Mouse (Mus musculus) embryonic facial prominence, embryonic 13.5 days (tissue): ENCODE data around the gene Tspan9. TPM values are rescaled to one million over a fixed set of nuclear protein-coding genes. Genes with fewer than 3 reads are reported as not detected.

Experiments used
- ATAC-seq: fragments of 200-750 bp; cut with Nextera tagmentation; 2 replicates; pipeline ENCODE4 v1.8.0; 2017; ENCODE audit warnings: low read depth; ENCODE audit not compliant: insufficient number of reproducible peaks, insufficient read depth, low FRiP score, low TSS enrichment
- H3K27ac ChIP-seq: fragments of 300-500 bp; sonication (generic); 2 replicates; pipeline ENCODE4 v1.5.1; 2015; ENCODE audit warnings: moderate library complexity, mild to moderate bottlenecking, inconsistent platforms
- H3K27me3 ChIP-seq: fragments of 300-500 bp; sonication (generic); 2 replicates; pipeline ENCODE4 v1.6.1; 2015; ENCODE audit warnings: mild to moderate bottlenecking, inconsistent platforms
- H3K36me3 ChIP-seq: fragments of 300-500 bp; sonication (generic); 2 replicates; pipeline ENCODE4 v1.6.1; 2015; ENCODE audit warnings: mild to moderate bottlenecking, inconsistent platforms
- H3K4me1 ChIP-seq: fragments of 300-500 bp; sonication (generic); 2 replicates; pipeline ENCODE4 v1.6.1; 2015; ENCODE audit warnings: inconsistent platforms
- H3K4me2 ChIP-seq: fragments of 300-500 bp; sonication (generic); 2 replicates; pipeline ENCODE4 v1.6.1; 2015; ENCODE audit warnings: moderate library complexity, mild to moderate bottlenecking, inconsistent platforms
- H3K4me3 ChIP-seq: fragments of 300-500 bp; sonication (generic); 2 replicates; pipeline ENCODE4 v1.5.1; 2015; ENCODE audit warnings: mild to moderate bottlenecking, inconsistent platforms
- H3K9ac ChIP-seq: fragments of 300-500 bp; sonication (generic); 2 replicates; pipeline ENCODE4 v1.6.1; 2015; ENCODE audit warnings: mild to moderate bottlenecking, inconsistent platforms
- H3K9me3 ChIP-seq: fragments of 300-500 bp; sonication (generic); 2 replicates; pipeline ENCODE4 v1.6.1; 2016; ENCODE audit warnings: inconsistent platforms
- WGBS: fragments of 180-500 bp; shearing (Covaris S2); methylation state at CpG from one replicate; pipeline ENCODE4 v1.1.7; 2015; ENCODE audit warnings: mixed read lengths; 5-methylcytosine and 5-hydroxymethylcytosine counted together
- polyA plus RNA-seq: library from polyadenylated mRNA; unstranded; fragments of >200 nt; fragmentation: Nextera tagmentation; extraction: Ambion mirVana; gene quantifications from 2 replicates; pipeline ENCODE4 v1.2.1, GENCODE M21; 2015

Tspan9 gene
- polyA plus RNA-seq, 1 experiment from 2014 or later = 116 TPM

DNA sequence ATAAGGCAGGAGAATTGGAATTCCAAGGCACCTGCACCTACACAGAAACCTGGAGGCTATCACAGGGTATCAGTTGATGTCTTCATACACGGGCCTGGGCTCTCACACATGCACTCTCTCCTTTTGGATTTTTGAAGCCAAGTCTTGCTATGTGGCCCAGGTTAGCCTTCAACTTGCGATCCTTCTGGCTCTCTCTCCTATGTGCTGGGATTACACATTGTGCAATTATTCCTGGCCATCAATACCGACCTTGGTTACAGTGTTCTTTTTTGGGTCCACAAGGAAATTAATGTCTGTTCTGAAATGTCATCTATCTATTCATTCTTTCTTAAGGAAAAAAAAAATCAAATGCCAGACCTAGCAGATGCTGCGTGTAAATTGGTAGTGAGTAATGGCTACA, 13.1 kb upstream of the Tspan9 start:
- Histone ChIP-seq H3K4me1 (peaks cover 11% of the 10 kb centered on the region; the same call in 1 of the 2 replicates), H3K9ac (no peak overlapping the region), H3K27ac (no peak overlapping the region), H3K27me3 (no peaks in the 10 kb centered on the region), H3K4me3 (no peak overlapping the region), H3K36me3 (no peaks in the 10 kb centered on the region), H3K9me3 (no peaks in the 10 kb centered on the region), H3K4me2 (no peak overlapping the region)
- ATAC-seq = no peak
- WGBS = 78% methylated on average over 4 of the region's 4 CpGs

DNA sequence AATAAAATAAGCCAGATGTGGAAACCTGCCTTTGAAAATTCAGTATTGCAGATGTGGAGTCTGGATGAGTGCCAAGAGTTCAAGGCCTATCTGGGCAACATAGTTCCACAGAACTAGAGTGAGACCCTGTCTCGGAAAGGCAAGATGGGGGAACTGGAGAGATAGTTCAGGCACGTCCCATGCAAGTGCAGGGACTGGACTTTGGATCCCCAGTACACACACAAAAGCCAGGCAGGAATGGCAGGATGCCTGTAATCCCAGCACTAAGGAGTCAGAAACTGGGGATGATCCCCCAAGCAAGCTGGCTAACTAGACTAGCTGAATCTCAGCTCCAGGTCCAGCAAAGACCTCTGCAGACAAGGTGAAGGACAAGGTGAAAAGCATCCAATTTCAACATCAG, 12.5 kb upstream of the Tspan9 start:
- 41% methylated on average over 2 of the region's 2 CpGs for WGBS
- no peaks in the 10 kb centered on the region for H3K9me3 ChIP-seq
- no peaks in the 10 kb centered on the region for H3K36me3 ChIP-seq
- no peak overlapping the region for H3K4me3 ChIP-seq
- H3K4me1 ChIP-seq = peaks cover 11% of the 10 kb centered on the region; the same call in 1 of the 2 replicates
- no peak overlapping the region for H3K9ac ChIP-seq
- H3K4me2 ChIP-seq = no peak overlapping the region
- no peak overlapping the region for H3K27ac ChIP-seq
- no peaks in the 10 kb centered on the region for H3K27me3 ChIP-seq
- no peak for ATAC-seq

DNA sequence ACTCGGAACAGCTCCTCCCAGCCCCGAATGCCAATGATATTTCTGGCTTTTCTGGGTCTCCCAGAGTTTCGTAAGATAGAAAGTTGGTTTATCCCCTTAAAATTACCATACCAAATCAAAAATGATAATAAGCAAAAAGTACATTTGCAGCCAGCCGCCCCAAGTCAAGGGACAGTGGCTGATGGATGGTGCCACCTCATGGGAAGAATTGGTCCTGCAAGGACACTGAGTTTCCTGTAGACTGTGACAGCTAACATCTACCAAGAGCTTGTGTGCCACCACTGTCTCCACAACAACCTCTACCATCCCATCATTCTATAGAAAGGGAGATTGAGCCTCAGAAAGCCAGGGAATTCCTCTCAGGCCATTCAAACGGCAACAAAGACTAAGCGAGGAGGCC, 2.4 kb upstream of the Tspan9 start:
- Histone ChIP-seq H3K4me2 (no peak overlapping the region), H3K9ac (no peak overlapping the region), H3K27me3 (peaks cover 8% of the 10 kb centered on the region; the same call in 1 of the 2 replicates), H3K9me3 (no peaks in the 10 kb centered on the region), H3K36me3 (peaks cover 2% of the 10 kb centered on the region; the same call in 1 of the 2 replicates), H3K4me1 (peaks cover 21% of the 10 kb centered on the region), H3K4me3 (no peak overlapping the region), H3K27ac (no peak overlapping the region)
- ATAC-seq = no peak
- WGBS = 41% methylated on average over 6 of the region's 6 CpGs

DNA sequence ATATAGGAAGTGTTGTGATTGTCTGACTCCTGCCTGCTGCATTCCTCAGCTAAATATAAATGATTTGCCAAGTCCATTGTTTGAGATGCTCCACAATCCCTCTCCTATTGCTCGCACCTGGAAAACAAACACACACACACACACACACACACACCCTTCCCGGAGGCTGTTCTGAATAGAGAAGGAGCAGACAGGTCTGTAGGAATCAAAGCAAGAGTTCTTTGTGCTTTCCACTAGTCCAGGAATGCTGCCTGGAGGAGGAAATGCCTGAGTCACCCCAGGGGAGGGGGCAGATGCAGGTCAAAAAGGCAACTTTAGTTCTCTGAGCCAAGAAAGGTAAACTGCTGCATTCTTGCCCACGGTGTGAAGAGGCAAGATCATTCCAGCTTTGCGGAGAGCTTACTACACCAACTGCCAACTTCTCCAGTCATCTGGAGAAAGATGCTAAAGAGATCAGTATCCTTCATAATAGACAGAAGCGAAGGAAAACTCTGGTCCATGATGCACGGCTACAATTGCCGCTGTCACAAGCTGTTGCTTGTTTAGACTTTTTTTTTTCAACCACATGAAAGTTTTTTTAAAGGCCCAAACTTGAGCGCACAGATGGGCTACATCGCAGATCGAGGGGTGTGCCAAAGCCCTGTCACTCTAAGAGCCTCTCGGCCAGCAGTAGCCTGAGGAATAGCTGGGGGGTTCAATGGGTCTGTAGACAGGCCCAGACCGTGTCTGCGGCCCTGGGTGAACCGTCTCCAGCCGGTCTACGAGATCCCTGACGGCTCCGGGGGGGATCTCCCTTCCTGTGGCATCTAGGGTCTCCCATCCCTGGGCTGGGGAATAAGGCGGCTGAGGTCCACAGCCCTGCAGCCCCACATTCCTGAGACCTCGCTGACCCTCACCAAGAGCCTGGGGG, 770 bp downstream of the Tspan9 start:
- 2% methylated on average over 20 of the region's 20 CpGs for WGBS
- peaks cover 7% of the 10 kb centered on the region; the same call in 1 of the 2 replicates for H3K36me3 ChIP-seq
- no peaks in the 10 kb centered on the region for H3K9me3 ChIP-seq
- ATAC-seq = 0 out of 2 replicates have a peak, but pooled peaks have one; percentile 30
- H3K27me3 ChIP-seq = peaks cover 8% of the 10 kb centered on the region; the same call in 1 of the 2 replicates
- peak overlapping the region; percentile 84 for H3K4me2 ChIP-seq
- peaks cover 29% of the 10 kb centered on the region for H3K4me1 ChIP-seq
- H3K9ac ChIP-seq = peak overlapping the region; percentile 86
- peak overlapping the region; percentile 64 for H3K4me3 ChIP-seq
- peak overlapping the region; percentile 88 for H3K27ac ChIP-seq

DNA sequence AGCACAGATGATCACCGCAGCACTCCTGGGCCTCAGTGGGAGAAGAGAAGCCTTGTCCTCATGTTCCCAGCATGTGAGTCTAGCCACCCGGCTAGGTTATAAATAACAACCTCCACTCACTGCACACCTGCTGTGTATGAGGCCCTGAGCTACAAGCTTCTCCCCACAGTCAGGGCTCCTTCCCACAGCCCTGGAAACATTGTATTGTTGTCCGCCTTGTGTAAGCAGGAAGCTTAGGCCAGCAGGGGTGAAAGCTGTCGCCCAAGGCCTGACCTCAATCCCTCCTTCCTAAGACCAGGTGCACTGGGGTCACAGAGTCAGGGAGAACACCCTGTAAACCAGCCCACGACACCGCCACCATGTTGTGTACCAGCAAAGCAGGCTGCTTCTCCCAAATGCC, 2.7 kb downstream of the Tspan9 start:
- Histone ChIP-seq H3K4me3 (no peak overlapping the region), H3K36me3 (peaks cover 7% of the 10 kb centered on the region; the same call in 1 of the 2 replicates), H3K9me3 (no peaks in the 10 kb centered on the region), H3K27me3 (peaks cover 8% of the 10 kb centered on the region; the same call in 1 of the 2 replicates), H3K27ac (no peak overlapping the region), H3K4me2 (no peak overlapping the region), H3K9ac (no peak overlapping the region), H3K4me1 (peaks cover 47% of the 10 kb centered on the region)
- no peak for ATAC-seq
- 66% methylated on average over 6 of the region's 6 CpGs for WGBS

DNA sequence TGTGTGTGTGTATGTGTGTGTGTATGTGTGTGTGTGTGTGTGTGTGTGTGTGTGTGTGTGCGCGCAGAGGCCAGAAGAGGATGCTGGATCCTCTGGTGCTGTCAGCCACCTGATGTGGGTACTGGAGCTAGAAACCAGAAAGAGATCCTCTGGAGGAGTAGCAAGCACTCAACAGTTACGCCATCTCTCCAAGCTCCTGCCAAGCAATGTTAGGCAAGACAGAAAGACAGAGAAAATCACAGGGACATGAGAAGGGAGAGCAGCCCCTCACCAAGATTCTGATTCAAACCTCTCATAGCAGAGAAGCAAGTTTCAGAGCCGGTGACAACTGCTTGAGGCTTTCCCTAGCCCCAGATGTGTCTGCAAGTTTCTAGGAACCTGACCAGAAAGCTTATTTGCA, 5.5 kb downstream of the Tspan9 start:
- no peak overlapping the region for H3K4me3 ChIP-seq
- H3K4me2 ChIP-seq = no peak overlapping the region
- 84% methylated on average over 3 of the region's 4 CpGs for WGBS
- no peak for ATAC-seq
- no peaks in the 10 kb centered on the region for H3K9me3 ChIP-seq
- H3K36me3 ChIP-seq = peaks cover 7% of the 10 kb centered on the region; the same call in 1 of the 2 replicates
- H3K27me3 ChIP-seq = no peaks in the 10 kb centered on the region
- H3K27ac ChIP-seq = no peak overlapping the region
- no peak overlapping the region for H3K9ac ChIP-seq
- peaks cover 68% of the 10 kb centered on the region for H3K4me1 ChIP-seq

DNA sequence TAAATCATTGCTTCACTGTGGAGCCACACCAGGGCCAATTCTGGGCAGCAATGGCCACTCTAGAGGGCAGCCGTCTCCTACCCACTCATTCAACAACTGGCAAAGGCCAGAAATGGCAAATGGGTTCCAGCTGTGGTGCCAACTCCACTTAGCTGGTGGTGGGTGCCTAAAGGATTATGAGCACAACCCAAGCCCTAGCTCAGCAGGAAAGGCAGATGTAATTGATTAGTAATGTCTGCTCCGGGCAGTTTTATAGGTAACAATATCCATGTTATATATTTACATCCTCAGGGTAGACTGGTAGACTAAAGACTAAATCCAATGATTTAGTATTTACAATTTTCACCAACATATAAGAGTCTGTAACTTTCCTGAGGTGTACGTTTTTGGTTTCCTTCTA, 6.7 kb downstream of the Tspan9 start:
- Histone ChIP-seq H3K27ac (peak overlapping the region; percentile 73), H3K36me3 (peaks cover 7% of the 10 kb centered on the region; the same call in 1 of the 2 replicates), H3K9ac (no peak overlapping the region), H3K4me3 (no peak overlapping the region), H3K4me2 (no peak overlapping the region), H3K4me1 (peaks cover 67% of the 10 kb centered on the region), H3K27me3 (no peaks in the 10 kb centered on the region), H3K9me3 (no peaks in the 10 kb centered on the region)
- 0 out of 2 replicates have a peak, but pooled peaks have one; percentile 10 for ATAC-seq
- WGBS = 32% methylated on average over 3 of the region's 3 CpGs

DNA sequence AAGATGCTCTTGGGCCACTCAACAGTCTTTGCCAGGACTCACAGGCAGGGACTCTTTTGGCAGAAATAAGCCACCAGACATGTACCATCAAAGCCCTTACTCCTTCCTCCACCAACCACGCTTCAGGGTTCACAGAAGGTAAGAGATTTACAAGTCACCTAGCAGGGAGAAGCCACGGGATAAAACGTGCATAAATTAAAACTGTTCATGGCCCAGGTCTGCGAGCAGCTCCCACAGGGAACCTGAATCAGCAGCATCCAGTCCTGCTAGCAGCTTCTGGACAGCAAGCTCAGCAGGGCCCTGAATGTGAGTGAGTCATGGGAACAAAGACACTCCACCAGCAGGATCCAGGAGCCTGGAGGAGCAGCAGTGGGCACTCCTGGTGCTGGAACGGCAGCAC, 7.9 kb downstream of the Tspan9 start:
- H3K4me2 ChIP-seq = no peak overlapping the region
- H3K27me3 ChIP-seq = no peaks in the 10 kb centered on the region
- H3K4me1 ChIP-seq = peaks cover 69% of the 10 kb centered on the region
- peak overlapping the region; percentile 67 for H3K27ac ChIP-seq
- 0 out of 2 replicates have a peak overlapping the region, but pooled peaks have one; percentile 36 for H3K9ac ChIP-seq
- no peaks in the 10 kb centered on the region for H3K9me3 ChIP-seq
- 58% methylated on average over 5 of the region's 5 CpGs for WGBS
- H3K36me3 ChIP-seq = peaks cover 2% of the 10 kb centered on the region; the same call in 1 of the 2 replicates
- no peak overlapping the region for H3K4me3 ChIP-seq
- ATAC-seq = no peak

DNA sequence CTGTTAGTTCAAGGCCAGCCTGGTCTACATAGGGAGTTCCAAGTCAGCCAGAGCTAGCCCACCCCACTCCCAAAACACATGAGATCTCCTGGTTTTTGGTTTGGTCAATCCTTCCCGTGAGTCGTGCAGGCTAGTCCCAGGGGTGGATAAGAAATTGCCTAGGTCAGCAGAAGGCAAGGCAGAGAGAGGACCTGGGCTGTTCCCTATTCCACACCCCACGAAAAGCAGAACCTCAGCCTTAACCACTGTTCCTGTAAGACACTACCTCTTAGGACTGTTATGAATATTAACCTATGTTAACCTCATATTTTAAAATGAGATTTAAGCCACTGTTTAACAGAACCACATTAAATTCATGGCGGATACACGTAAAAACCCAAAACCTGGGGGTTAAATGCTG, 8.4 kb downstream of the Tspan9 start:
- Histone ChIP-seq H3K27ac (0 out of 2 replicates have a peak overlapping the region, but pooled peaks have one; percentile 60), H3K4me1 (peaks cover 71% of the 10 kb centered on the region), H3K9me3 (no peaks in the 10 kb centered on the region), H3K9ac (no peak overlapping the region), H3K4me3 (no peak overlapping the region), H3K27me3 (no peaks in the 10 kb centered on the region), H3K4me2 (no peak overlapping the region), H3K36me3 (no peaks in the 10 kb centered on the region)
- no peak for ATAC-seq
- WGBS = 65% methylated on average over 5 of the region's 5 CpGs

DNA sequence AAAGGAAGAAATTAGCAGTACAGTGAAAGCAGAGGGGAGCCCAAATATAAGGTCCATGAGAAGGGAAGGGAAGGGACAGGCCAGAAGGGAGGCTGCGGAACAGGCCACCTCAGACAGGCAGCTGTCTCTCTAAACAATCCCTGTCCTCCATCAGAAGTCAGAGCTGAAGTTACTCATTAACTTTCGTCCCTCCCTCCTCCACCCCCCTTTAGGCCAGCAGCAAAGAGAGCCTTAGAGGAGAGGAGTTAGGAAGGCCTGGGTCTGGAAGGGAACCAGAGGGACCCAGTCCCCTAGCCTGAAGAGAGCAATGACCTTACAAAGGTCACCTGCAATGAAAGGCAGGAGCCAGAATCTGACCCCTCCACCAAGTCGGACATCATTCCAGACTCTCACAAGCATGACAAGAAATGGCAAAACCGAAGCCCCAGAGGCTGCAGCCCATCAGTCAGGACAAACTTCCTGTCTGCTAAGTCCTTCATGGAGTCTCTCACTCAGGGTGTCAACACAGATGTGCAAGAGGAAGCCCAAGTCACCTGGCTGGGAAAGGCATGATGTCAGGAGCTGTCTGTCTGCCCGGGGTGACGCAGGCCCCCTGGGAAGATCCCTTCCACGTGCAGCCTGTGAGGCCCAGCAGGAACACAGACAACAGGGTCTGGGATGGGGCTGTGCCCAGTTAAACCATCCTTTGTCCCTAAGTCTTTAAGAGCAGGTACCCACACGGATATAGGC, 9.0 kb downstream of the Tspan9 start:
- Histone ChIP-seq H3K4me3 (no peak overlapping the region), H3K4me2 (no peak overlapping the region), H3K9me3 (no peaks in the 10 kb centered on the region), H3K9ac (peak overlapping the region; percentile 40), H3K27me3 (no peaks in the 10 kb centered on the region), H3K4me1 (peaks cover 76% of the 10 kb centered on the region), H3K36me3 (no peaks in the 10 kb centered on the region), H3K27ac (peak overlapping the region; percentile 60)
- ATAC-seq = no peak
- 27% methylated on average over 8 of the region's 8 CpGs for WGBS

DNA sequence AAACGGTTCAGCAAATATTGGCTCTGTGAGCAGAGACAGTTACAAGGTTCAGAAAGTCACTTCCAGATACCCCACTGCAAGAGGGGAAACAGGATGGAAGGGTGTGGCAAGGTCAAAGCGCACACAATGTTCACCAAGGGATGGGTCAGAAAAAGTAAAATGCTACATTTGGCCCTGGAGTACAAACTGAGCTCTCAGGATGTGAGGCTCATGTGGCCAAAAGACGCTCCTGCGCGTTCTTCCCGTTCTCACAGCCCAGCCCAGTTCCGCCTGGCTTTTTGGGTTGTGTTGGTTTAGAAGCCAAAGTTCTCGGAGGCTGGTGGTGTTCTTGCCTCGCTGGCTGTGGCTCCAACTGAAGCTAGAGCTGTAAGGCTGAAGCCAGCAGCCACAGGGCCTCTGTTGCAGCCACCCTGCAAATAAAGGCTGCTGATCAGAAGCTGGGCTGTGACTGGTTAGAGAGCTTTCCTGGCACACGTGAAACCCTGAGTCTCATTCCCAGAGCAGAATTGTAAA, 9.7 kb downstream of the Tspan9 start:
- ATAC-seq = no peak
- H3K36me3 ChIP-seq = no peaks in the 10 kb centered on the region
- no peaks in the 10 kb centered on the region for H3K9me3 ChIP-seq
- no peaks in the 10 kb centered on the region for H3K27me3 ChIP-seq
- H3K4me2 ChIP-seq = no peak overlapping the region
- H3K27ac ChIP-seq = peak overlapping the region; percentile 60
- peaks cover 82% of the 10 kb centered on the region for H3K4me1 ChIP-seq
- 72% methylated on average over 10 of the region's 10 CpGs for WGBS
- peak overlapping the region; percentile 40 for H3K9ac ChIP-seq
- no peak overlapping the region for H3K4me3 ChIP-seq
